10 mouse cellular contexts compared by ENCODE assay signal in the genomic region with DNA sequence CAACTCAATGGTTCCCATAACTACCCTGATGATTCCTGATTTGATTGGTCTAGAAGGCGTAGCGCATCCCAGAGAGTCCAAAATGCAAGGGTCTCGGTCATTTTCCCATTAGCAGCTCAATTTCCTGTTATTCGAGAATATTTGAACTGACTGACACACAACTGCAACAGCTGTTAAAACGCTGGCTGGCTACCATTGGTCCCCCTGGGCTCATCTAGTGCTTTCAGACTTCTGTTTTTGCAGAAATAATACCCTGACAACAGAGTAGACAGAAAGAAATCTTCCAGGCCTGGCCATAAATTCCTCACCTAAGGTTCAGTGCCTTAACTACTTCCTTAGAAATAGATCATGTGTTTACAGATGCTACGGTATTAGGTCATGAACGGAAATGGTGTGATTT.
"Had no signal": no experiment of that assay in that cellular context is flagged by ENCODE, and none has a peak within 500 bp of the region (broad histone marks: within the 10 kb centered on the region; RNA-seq: fewer than 3 reads in every experiment).

No protein-coding gene starts in this region.

- H3K4me3 ChIP-seq: layer of hippocampus, adult 2 months; limb, embryonic 15.5 days; liver, embryonic 13.5 days; midbrain, embryonic 12.5 days had no signal

- ATAC-seq: midbrain, embryonic 16.5 days had no signal

- H3K4me2 ChIP-seq: limb, embryonic 15.5 days; liver, embryonic 13.5 days; midbrain, embryonic 12.5 days had no signal

- H3K9ac ChIP-seq: limb, embryonic 15.5 days; liver, embryonic 13.5 days; midbrain, embryonic 12.5 days had no signal

- H3K27me3 ChIP-seq: limb, embryonic 15.5 days; liver, embryonic 13.5 days; midbrain, embryonic 12.5 days had no signal

- H3K36me3 ChIP-seq: limb, embryonic 15.5 days; liver, embryonic 13.5 days; midbrain, embryonic 12.5 days had no signal

- H3K9me3 ChIP-seq: limb, embryonic 15.5 days; liver, embryonic 13.5 days; midbrain, embryonic 12.5 days had no signal

- DNase-seq: kidney, postnatal 10 days; kidney, postnatal 4 days; liver, embryonic 13.5 days; lung, adult 18-20 months; right cerebral cortex, postnatal 14 days; thymus, postnatal 36 days had no signal

- H3K4me1 ChIP-seq: limb, embryonic 15.5 days; liver, embryonic 13.5 days had no signal

- H3K27ac ChIP-seq: layer of hippocampus, adult 2 months; limb, embryonic 15.5 days; liver, embryonic 13.5 days; midbrain, embryonic 12.5 days had no signal
